Mouse (Mus musculus) T-helper 2 cell (primary cell): ENCODE results near the gene Tex30.
"Not testable (repeated sequence)": the region's sequence is repeated elsewhere in the genome, so short reads cannot be mapped to it uniquely, and the experiment has no call there.

Source experiments
- in situ Hi-C: fragments of 300-600 bp; cut with MboI, MseI; formaldehyde crosslinking; loops from one replicate; pipeline ENCODE4 v1.15.1; 2025; ENCODE audit warnings: high pct_unique_total_duplicates

The Tex30 gene

GRCm38 (mm10) chr1:44102259-44102717, at the start of gene Tex30:
Tex30 (minus strand) TSS chr1:44102441.
- in situ Hi-C loops, result no loop called here

- in situ Hi-C loops, result no loop called here
Observed at GRCm38 (mm10) chr1:44148706-44149105, 46.5 kb upstream of the Tex30 start.

- in situ Hi-C loops, result no loop called here
Observed at GRCm38 (mm10) chr1:44147563-44148381, 45.5 kb upstream of the Tex30 start, which contains the start of gene Ercc5. Ercc5 (plus strand) TSS chr1:44147744.

GRCm38 (mm10) chr1:44142747-44143146, 40.5 kb upstream of the Tex30 start:
- in situ Hi-C loops, result no loop called here

- in situ Hi-C loops, result no loop called here
Observed at GRCm38 (mm10) chr1:44140232-44140631, 38.0 kb upstream of the Tex30 start.

- in situ Hi-C loops, result no loop called here
Observed at GRCm38 (mm10) chr1:44129929-44130581, 27.8 kb upstream of the Tex30 start.

GRCm38 (mm10) chr1:44125590-44125989, 23.3 kb upstream of the Tex30 start:
- in situ Hi-C loops, result no loop called here

- in situ Hi-C loops, result no loop called here
Observed at GRCm38 (mm10) chr1:44122256-44122655, 20.0 kb upstream of the Tex30 start.

- in situ Hi-C loops, result no loop called here
Observed at GRCm38 (mm10) chr1:44120074-44120406, 17.8 kb upstream of the Tex30 start.

GRCm38 (mm10) chr1:44119201-44120073, 17.2 kb upstream of the Tex30 start:
- in situ Hi-C loops, result no loop called here

- in situ Hi-C loops, result no loop called here
Observed at GRCm38 (mm10) chr1:44118239-44119054, 16.2 kb upstream of the Tex30 start, which contains the start of the genes Kdelc1 and Bivm. Kdelc1 (minus strand) TSS chr1:44118808. Bivm (plus strand) TSS chr1:44118957.

GRCm38 (mm10) chr1:44117571-44117970, 15.3 kb upstream of the Tex30 start:
- in situ Hi-C loops, result no loop called here

- in situ Hi-C loops, result no loop called here
Observed at GRCm38 (mm10) chr1:44102939-44103338, 698 bp upstream of the Tex30 start.

GRCm38 (mm10) chr1:44101448-44102225, 604 bp downstream of the Tex30 start:
- in situ Hi-C loops, result no loop called here

- in situ Hi-C loops, result loop anchor here (5.0 to 10.0 kb wide), 2 partner anchors 67 to 300 kb away; no protein-coding TSS in a partner anchor
Observed at GRCm38 (mm10) chr1:44064625-44065024, 37.6 kb downstream of the Tex30 start.

GRCm38 (mm10) chr1:44063439-44063838, 38.8 kb downstream of the Tex30 start:
- in situ Hi-C loops, result loop anchor here (10.0 kb wide), 1 partner anchor 299 kb away; no protein-coding TSS in a partner anchor

- in situ Hi-C loops, result loop anchor here (10.0 kb wide), 1 partner anchor 297 kb away; no protein-coding TSS in a partner anchor
Observed at GRCm38 (mm10) chr1:44061836-44062235, 40.4 kb downstream of the Tex30 start, which contains the start of gene Gm8251. Gm8251 (minus strand) TSS chr1:44061936.

- in situ Hi-C loops, result no loop called here
Observed at GRCm38 (mm10) chr1:44057805-44058204, 44.4 kb downstream of the Tex30 start.

- in situ Hi-C loops, result no loop called here
Observed at GRCm38 (mm10) chr1:44046556-44046955, 55.7 kb downstream of the Tex30 start.

GRCm38 (mm10) chr1:44045689-44046088, 56.6 kb downstream of the Tex30 start:
- in situ Hi-C loops, result not testable (repeated sequence)
